Mouse (Mus musculus): ENCODE measurements around the gene Wdr27. TPM values are rescaled to one million over a fixed set of nuclear protein-coding genes. Genes with fewer than 3 reads are reported as not detected.
"Not testable (repeated sequence)": the region's sequence is repeated elsewhere in the genome, so short reads cannot be mapped to it uniquely, and the experiment has no call there.

Gene Wdr27
- total and polyA plus RNA-seq, 3 experiments, result 1.7 to 2.3 (median 2.1) TPM

DNA sequence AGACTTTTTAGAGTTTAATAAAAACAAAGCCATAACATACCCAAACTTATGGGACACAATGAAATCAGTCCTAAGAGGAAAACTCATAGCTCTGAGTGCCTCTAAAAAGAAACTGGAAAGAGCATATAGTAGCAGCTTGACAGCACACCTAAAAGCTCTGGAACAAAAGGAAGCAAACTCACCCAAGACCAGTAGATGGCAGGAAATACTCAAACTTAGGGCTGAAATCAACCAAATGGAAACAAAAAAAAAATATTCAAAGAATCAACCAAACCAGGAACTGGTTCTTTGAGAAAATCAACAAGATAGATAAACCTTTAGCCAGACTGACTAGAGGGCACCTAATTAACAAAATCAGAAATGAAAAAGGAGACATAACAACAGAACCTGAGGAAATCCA lies 47.9 kb downstream of the Wdr27 start:
- H3K4me3 ChIP-seq (replicated peaks in 1 of 3; ENCODE audit: low read depth in 2 of 3, low read length in 2 of 3, poor library complexity in 1 of 3); H3K79me2 ChIP-seq (replicated peaks; ENCODE audit: control insufficient read depth, extremely low read depth, insufficient read depth, poor library complexity, severe bottlenecking); dilution Hi-C loops (cut with MboI; ENCODE audit: extremely low pct_ligation_motif_present, extremely low pct_unique_long_range_greater_than_20kb, low sequenced_read_pairs); H3K27ac ChIP-seq (ENCODE audit: insufficient read depth, low read depth); H3K9ac ChIP-seq (ENCODE audit: insufficient read depth, low read depth); H3K9me3 ChIP-seq (replicated peaks; ENCODE audit: low read length); H3K4me1 ChIP-seq (ENCODE audit: control insufficient read depth in 1 of 2, insufficient read depth in 2 of 2); in situ Hi-C loops (cut with MboI; ENCODE audit: low pct_ligation_motif_present, low pct_unique_long_range_greater_than_20kb, low sequenced_read_pairs); H3K4me2 ChIP-seq (ENCODE audit: insufficient read depth, low read depth, poor library complexity, severe bottlenecking); H3K27me3 ChIP-seq (replicated peaks): not testable (repeated sequence)
- peaks cover 0 to 12% of the 10 kb centered on the region in 2 experiments for H3K36me3 ChIP-seq (replicated peaks in 1 of 2; ENCODE audit: control insufficient read depth in 1 of 2, insufficient read depth in 1 of 2, low read length in 1 of 2)
- TF ChIP-seq SMC3 (IDR thresholded peaks at IDR 0.05; ENCODE audit: low read depth, low read length) (peak; percentile 38), ELF1 (IDR thresholded peaks at IDR 0.05; ENCODE audit: low read depth, low read length) (peak; percentile 23; the same call in 1 of the 2 replicates), RAD21 (IDR thresholded peaks at IDR 0.05; ENCODE audit: low read depth, low read length) (peak; percentile 62), ZNF384 (IDR thresholded peaks at IDR 0.05; ENCODE audit: low read depth, low read length) (peak; percentile 92), CTCF (conservative IDR thresholded peaks at IDR 0.05 in 1 of 2, IDR thresholded peaks at IDR 0.05 in 1 of 2; ENCODE audit: low read depth in 2 of 2, low read length in 2 of 2) (peak in 1 of 2 experiments; percentile 62; a peak in 2 of 4 replicates)
- DNase-seq (ENCODE audit: extremely low read depth), result peak; percentile 28

DNA sequence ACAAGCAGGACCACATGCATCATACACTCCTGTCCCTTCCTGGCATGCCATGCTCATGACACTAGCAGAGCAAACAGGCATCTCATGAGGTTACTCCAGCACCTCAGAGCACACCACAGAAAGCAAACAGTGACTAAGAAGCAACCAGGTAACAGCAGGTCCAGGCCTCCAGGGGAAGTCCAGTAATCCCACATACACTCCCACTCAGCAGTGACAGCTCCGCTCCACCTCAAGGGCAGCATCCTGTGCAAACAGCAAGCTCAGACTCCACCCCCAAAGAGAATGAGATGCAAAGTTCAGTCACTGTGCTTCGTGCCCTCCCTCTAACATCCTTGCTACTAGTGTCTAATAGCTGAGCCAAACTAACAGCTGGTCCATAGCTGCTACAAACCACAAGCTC lies 56.0 kb downstream of the Wdr27 start:
- peak; percentile 13 for DNase-seq (ENCODE audit: extremely low read depth)
- Histone ChIP-seq H3K79me2 (replicated peaks; ENCODE audit: control insufficient read depth, extremely low read depth, insufficient read depth, poor library complexity, severe bottlenecking) (no peaks in the 10 kb centered on the region), H3K9me3 (replicated peaks; ENCODE audit: low read length) (no peaks in the 10 kb centered on the region), H3K27me3 (replicated peaks) (no peaks in the 10 kb centered on the region), H3K4me2 (ENCODE audit: insufficient read depth, low read depth, poor library complexity, severe bottlenecking) (no peak overlapping the region), H3K9ac (ENCODE audit: insufficient read depth, low read depth) (no peak overlapping the region), H3K36me3 (replicated peaks in 1 of 2; ENCODE audit: control insufficient read depth in 1 of 2, insufficient read depth in 1 of 2, low read length in 1 of 2) (peaks cover 0 to 20% of the 10 kb centered on the region in 2 experiments), H3K4me3 (replicated peaks in 1 of 3; ENCODE audit: low read depth in 2 of 3, low read length in 2 of 3, poor library complexity in 1 of 3) (no peak overlapping the region), H3K4me1 (ENCODE audit: control insufficient read depth in 1 of 2, insufficient read depth in 2 of 2) (peaks cover 8 to 11% of the 10 kb centered on the region in 2 experiments; a peak in 3 of 4 replicates), H3K27ac (ENCODE audit: insufficient read depth, low read depth) (no peak overlapping the region)
- TF ChIP-seq PAX5 (IDR thresholded peaks at IDR 0.05; ENCODE audit: low read length) (no peak), SIN3A (IDR thresholded peaks at IDR 0.05; ENCODE audit: low read length) (no peak), MEF2A (IDR thresholded peaks at IDR 0.05; ENCODE audit: borderline replicate concordance, low read depth, low read length) (no peak), UBTF (IDR thresholded peaks at IDR 0.05; ENCODE audit: low read depth, low read length) (no peak), TCF12 (IDR thresholded peaks at IDR 0.05; ENCODE audit: low read depth, low read length) (no peak), EP300 (IDR thresholded peaks at IDR 0.05; ENCODE audit: low read length) (no peak), HCFC1 (IDR thresholded peaks at IDR 0.05; ENCODE audit: low read depth, low read length) (no peak), GABPA (IDR thresholded peaks at IDR 0.05; ENCODE audit: insufficient replicate concordance, low read depth, low read length) (no peak), POLR2A (IDR thresholded peaks at IDR 0.05; ENCODE audit: low read depth, low read length) (no peak), IRF4 (IDR thresholded peaks at IDR 0.05; ENCODE audit: low read depth, low read length) (no peak), JUN (IDR thresholded peaks at IDR 0.05; ENCODE audit: insufficient read depth, low read depth, low read length) (no peak), ZMIZ1 (IDR thresholded peaks at IDR 0.05; ENCODE audit: low read depth, low read length) (no peak)
- dilution Hi-C loops (cut with MboI; ENCODE audit: extremely low pct_ligation_motif_present, extremely low pct_unique_long_range_greater_than_20kb, low sequenced_read_pairs) (no loop called here), in situ Hi-C loops (cut with MboI; ENCODE audit: low pct_ligation_motif_present, low pct_unique_long_range_greater_than_20kb, low sequenced_read_pairs) (no loop called here)

Measured in CH12.LX (cell line).